Mouse (Mus musculus): ENCODE measurements around the gene Hspa1a.
A peak's percentile ranks its signal among the peaks of the same experiment; 100 is the strongest.

DNA sequence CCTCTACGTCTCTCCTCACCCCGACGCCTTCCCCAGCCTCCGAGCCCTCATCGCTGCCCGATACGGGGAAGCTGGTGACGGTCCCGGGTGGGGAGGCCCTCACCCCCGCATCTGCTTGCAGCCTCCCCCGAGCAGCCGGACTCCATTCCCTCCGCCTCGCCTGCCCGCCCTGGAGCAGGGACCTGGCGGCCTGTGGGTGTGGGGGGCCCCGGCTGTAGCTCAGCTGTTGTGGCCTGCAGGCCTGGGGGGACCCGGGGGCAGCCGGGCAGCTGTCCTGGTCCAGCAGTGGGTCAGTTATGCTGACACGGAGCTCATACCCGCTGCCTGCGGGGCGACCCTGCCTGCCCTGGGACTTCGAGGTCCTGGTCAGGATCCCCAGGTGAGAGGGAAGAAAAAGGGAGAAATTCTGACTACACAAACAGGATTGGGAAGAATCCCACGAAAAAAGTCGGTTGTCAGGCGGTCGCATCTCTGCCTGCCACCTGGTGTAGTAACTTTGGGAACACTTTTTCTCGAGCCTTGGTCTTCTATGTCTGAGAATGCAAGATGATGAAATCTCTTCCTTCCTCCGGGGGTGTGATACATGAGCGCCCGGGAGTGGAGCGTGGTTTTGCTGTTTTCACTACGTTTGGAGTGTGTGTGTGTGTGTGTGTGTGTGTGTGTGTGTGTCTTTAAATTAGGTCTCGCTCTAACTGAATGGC is 29.6 kb upstream of the Hspa1a start:
- TF ChIP-seq POLR2A (IDR thresholded peaks at IDR 0.05; ENCODE audit: insufficient read length, low read depth) = peak; percentile 15
- peak; percentile 69; the same call in 1 of the 2 replicates for TF ChIP-seq CEBPB (IDR thresholded peaks at IDR 0.05; ENCODE audit: insufficient read depth, poor library complexity, severe bottlenecking)
- TF ChIP-seq REST (IDR thresholded peaks at IDR 0.05; ENCODE audit: insufficient read depth, insufficient read length) = no peak
- no peak for TF ChIP-seq MAX (IDR thresholded peaks at IDR 0.05; ENCODE audit: low read depth)
- no peak for TF ChIP-seq TCF12 (IDR thresholded peaks at IDR 0.05; ENCODE audit: insufficient read depth, poor library complexity, severe bottlenecking)
- TF ChIP-seq E2F4 (IDR thresholded peaks at IDR 0.05; ENCODE audit: insufficient read depth) = no peak
- peak; percentile 8 for TF ChIP-seq POLR2AphosphoS2 (IDR thresholded peaks at IDR 0.05; ENCODE audit: insufficient read length, low read depth)
- TF ChIP-seq MYOD1 (IDR thresholded peaks at IDR 0.05; ENCODE audit: control insufficient read depth in 1 of 3, insufficient read length in 2 of 3, low read depth in 2 of 3) = peak in 2 of 3 experiments; percentile 69 to 76
- no peak for TF ChIP-seq USF1 (IDR thresholded peaks at IDR 0.05; ENCODE audit: low read depth)
- peak; percentile 30 for TF ChIP-seq TCF3 (IDR thresholded peaks at IDR 0.05; ENCODE audit: insufficient read length, low read depth)
- no peak for TF ChIP-seq SRF (IDR thresholded peaks at IDR 0.05; ENCODE audit: control insufficient read depth, insufficient read length, low read depth)
